Mouse (Mus musculus) urinary bladder, adult 18-20 months (tissue): ENCODE data around the gene Olfr1174-ps.

ENCODE experiments used
- DNase-seq, 2 experiments: peaks; one replicate each; pipeline ENCODE4 v3.0.0; 2022; ENCODE audit warnings: low spot score in 2 of 2, mixed read lengths in 2 of 2

Olfr1174-ps gene

DNA sequence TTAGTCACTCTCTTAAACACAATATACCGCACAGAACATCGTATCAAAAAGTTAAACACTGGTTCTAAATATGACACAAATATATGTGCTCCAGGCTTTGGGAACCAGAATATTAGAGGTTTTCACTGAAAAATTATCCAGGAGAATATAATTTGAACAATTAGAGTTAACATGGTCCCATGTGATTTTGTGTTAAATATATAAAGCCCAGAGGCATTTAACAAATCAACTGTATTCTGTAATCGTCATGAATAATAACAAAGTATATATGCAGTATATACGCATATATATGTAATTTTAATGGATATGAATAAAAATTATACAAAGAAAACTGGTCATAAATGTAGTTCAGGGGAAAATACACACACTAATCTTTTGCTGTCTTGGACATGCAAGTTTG, at the start of gene Olfr1174-ps:
Gene Olfr1174-ps, minus strand, starts transcription at position 101 of the 400 bp plus-strand sequence.
- no peak for DNase-seq

DNA sequence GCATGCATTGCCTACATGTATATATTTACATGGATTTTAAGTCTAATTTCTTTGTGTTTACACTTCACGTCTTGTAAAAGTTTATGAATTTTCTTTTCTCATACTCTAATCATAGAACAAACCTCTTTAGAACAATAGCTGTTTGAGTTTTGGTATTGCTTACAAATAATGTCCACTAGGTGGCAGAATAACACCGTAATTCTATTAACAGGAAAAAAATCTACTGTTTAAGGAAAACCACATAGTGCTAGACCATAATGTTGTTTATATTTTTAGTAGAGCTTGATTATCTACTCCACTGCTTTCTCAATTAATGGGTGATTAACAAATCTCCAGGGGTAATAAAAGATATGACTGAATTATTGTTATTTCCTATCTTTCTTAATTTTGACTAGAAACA, 41.4 kb upstream of the Olfr1174-ps start:
- no peak for DNase-seq

DNA sequence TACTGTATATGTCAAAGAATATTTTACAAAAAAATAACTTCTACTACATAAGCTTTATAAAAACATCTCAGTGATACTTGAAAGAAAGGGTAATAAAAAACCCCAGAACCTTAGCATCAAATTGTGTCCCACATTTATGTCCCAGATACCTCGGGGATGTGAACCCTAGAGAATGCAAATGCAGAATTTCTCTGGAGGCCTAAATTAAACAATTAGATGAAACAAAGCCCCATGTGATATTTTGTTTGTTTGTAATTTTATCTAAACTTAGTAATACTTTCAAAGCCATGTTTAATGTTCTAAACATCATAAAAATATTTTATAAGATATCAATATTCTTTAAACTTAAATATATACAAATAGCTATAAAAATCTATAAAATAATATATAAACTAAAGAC, 31.5 kb upstream of the Olfr1174-ps start, which contains the start of gene Olfr1177-ps:
Gene Olfr1177-ps, minus strand, starts transcription at position 101 of the 400 bp plus-strand sequence.
- no peak for DNase-seq

DNA sequence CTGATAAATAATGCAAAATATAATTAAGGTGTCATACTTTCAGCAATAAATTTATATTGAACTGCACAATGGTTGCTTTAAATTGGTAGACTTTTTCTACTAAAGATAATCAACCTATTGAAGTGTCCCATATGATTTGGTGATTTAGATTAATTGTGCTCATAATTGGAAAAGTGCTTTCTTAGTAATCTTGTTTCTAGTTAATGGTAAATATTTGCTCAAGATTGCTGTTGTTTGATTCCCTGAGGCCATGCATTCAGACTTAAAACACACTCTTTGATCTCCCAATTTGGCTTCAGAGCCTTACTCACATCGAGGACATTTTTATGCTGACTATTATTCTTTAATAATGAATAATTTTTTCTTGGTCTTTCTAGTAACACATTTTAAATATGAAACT, 21.5 kb upstream of the Olfr1174-ps start, which contains the start of gene Olfr1176:
Gene Olfr1176, plus strand, starts transcription at position 301 of the 400 bp plus-strand sequence.
- no peak for DNase-seq

DNA sequence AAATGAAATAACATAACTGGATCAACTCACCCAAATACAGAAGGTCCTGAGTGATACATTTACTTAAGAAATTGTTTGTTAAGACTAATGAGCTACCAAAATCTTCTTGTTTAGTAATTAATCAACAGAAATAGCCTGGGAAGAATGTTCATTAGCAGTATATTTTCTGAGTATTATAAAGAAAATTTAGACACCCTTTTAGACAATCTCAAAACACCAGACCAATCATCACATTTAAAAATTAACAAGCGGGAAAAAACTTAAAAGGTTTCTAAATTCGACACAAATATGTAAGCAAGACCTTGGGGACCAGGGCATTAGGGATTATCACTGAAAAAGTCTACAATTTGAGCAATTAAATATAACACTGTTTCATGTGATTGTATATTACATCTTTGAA, 12.2 kb upstream of the Olfr1174-ps start, which contains the start of gene Olfr1175-ps:
Gene Olfr1175-ps, minus strand, starts transcription at position 101 of the 400 bp plus-strand sequence.
- no peak for DNase-seq

DNA sequence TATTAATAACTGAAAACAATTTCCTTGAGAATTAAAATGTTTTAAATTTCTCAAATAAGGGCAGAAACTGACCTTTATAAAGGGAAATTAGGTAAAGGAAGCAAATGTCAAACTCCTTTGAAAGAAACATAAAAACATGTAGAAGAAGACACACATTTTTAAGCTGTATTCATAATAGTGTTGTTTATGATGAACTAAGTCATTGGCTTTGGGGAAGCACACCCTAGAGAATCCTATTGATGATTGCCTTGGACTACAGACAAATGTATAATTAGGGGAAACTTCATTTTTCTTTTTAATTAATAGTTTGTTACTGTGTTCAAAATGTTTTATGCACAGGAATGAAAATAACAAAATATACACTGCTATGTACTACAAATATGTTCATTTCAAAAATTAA, 35.2 kb downstream of the Olfr1174-ps start, which contains the start of gene Olfr1173:
Gene Olfr1173, minus strand, starts transcription at position 101 of the 400 bp plus-strand sequence.
- DNase-seq, result no peak
